Mouse (Mus musculus): ENCODE data around the gene Col25a1.

Gene Col25a1

DNA sequence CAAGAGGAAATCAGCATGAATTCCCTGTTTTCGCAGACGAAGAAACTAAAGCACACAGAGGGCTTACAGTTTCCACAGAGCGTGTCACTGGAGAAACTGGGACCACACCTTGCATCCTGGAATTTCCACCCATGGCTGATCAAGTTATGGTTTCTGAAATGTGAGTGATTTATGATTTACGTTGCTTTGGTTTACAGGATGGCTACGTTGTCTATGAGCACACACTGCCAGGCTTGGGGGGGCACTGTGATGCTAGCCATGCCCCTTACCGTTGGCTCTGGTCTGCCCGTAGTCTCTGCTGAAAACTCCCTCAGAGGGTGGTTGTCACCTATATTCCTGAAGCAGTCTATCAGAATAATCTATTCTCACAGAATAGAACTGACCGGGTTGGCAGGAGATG is at the start of gene Col25a1:
Col25a1 (plus strand) TSS at position 301 of the 400 bp plus-strand sequence.
- no peak for DNase-seq

DNA sequence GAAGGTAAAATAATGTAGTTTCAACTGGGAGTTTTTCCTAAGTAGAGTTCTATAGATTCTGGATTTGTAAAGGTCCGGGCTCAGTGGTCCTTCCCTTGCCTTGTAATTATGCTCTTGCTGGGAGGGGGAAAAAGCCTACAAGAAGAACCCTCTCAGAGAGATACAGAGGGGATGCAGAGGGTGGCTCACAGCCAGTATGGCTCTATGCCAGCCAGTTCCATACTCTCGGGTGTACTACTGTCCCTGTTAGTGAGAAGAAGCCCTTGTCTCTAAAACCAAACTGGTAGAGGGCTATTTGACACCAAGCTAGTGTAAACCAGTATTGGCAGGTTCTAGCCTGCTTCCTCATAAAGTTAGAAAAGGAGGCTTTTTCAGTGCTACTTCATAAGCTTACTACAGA is 48.0 kb upstream of the Col25a1 start:
- no peak for DNase-seq

GRCm38 (mm10) chr3:130086372-130087080 is 44.8 kb upstream of the Col25a1 start:
- peak; percentile 22 to 48 for DNase-seq

GRCm38 (mm10) chr3:130087466-130087865 is 43.8 kb upstream of the Col25a1 start:
- no peak for DNase-seq

DNA sequence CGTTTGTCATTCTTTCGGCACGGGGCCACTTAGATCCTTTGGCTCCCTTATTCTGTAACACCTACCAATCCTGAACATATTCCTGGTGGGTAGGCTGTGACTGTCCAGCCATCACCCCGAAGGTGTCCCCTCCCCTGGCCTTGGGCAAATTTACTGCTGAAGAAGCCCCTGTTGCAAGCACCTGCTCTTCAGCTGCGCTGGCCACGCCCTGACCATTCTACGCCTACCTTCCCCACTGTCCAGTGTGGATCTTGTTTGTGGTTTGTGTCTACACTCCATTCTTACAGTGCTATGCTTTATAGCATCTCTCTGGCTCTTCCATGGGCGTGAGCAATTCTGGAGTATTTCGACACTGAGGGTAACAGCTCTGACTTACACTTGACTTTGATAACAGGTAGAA is 42.6 kb upstream of the Col25a1 start:
- no peak for DNase-seq

- no peak for DNase-seq
Measured at GRCm38 (mm10) chr3:130090460-130090859, 40.8 kb upstream of the Col25a1 start.

- no peak for DNase-seq
Measured at GRCm38 (mm10) chr3:130094125-130094704, 37.1 kb upstream of the Col25a1 start.

- peak; percentile 57 to 61 for DNase-seq
Measured at GRCm38 (mm10) chr3:130095160-130095781, 36.0 kb upstream of the Col25a1 start.

DNA sequence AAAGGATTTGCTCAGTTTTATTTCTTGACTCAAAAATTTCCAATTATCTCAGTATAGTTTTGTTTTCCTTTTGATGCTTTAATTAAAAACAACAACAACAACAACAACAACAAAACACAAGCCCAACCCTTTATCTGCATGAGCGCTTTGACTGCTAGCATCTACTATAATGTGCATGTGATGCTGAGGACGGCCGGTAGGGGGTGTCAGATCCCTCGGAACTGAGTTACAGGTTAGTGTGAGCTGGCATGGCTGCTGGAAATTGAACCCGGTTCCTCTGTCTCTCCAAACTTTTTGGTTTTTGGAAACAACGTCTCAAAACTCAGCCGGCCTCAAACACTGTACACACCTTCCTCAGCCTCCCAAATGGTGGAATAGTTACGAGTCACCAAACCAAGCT is 27.8 kb upstream of the Col25a1 start:
- DNase-seq: peak; percentile 61

DNA sequence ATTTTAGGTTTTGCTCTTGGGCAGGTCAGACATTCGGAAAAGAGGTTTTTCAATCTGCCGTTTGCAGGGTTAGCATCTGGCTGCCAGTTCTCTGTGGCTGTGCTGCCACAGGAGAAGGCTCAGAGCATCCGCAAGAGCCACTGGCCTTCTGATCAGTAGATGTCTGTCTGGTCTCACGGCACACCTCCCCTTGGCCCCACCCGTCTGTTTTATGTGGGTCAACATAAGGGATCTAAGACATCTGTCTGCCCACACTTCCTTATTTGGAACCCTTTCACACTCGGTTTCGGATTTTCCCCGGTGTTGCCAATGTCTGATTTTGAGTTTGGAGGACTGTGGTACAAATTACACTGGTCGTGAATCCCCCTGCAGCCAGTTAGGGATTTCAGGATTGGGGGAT is 26.8 kb upstream of the Col25a1 start:
- DNase-seq: no peak

DNA sequence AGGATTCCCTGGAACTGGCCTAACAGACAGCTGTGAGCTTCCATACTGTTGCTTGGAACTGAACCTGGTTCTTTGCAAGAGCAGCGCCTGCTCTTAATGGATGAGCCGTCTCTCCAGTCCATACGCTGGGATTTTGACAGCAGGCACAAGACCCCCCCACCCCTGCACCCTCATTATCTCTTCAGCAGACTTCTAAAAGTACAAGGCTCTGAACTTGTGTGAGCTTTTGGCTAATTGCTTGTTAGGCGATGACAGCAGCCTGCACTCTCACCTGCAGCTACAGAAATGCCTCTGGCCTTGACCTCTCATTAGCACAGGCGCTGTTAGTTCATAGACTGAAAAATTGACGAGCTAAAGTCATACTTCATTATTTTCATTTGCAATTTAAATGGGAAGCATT is 14.4 kb upstream of the Col25a1 start:
- DNase-seq: no peak

- no peak for DNase-seq
Measured at GRCm38 (mm10) chr3:130127840-130128239, 3.5 kb upstream of the Col25a1 start.

- no peak for DNase-seq
Measured at GRCm38 (mm10) chr3:130128564-130128963, 2.7 kb upstream of the Col25a1 start.

GRCm38 (mm10) chr3:130129635-130130206 is 1.6 kb upstream of the Col25a1 start:
- peak; percentile 41 to 46 for DNase-seq

- DNase-seq: no peak
Measured at GRCm38 (mm10) chr3:130137204-130137603, 5.9 kb downstream of the Col25a1 start.

GRCm38 (mm10) chr3:130137640-130138039 is 6.3 kb downstream of the Col25a1 start:
- DNase-seq: no peak

GRCm38 (mm10) chr3:130145874-130146273 is 14.6 kb downstream of the Col25a1 start:
- DNase-seq: no peak

- DNase-seq: no peak
Measured at GRCm38 (mm10) chr3:130147827-130148226, 16.5 kb downstream of the Col25a1 start.

- DNase-seq: no peak
Measured at GRCm38 (mm10) chr3:130149180-130149579, 17.9 kb downstream of the Col25a1 start.

GRCm38 (mm10) chr3:130153117-130153516 is 21.8 kb downstream of the Col25a1 start:
- no peak for DNase-seq

DNA sequence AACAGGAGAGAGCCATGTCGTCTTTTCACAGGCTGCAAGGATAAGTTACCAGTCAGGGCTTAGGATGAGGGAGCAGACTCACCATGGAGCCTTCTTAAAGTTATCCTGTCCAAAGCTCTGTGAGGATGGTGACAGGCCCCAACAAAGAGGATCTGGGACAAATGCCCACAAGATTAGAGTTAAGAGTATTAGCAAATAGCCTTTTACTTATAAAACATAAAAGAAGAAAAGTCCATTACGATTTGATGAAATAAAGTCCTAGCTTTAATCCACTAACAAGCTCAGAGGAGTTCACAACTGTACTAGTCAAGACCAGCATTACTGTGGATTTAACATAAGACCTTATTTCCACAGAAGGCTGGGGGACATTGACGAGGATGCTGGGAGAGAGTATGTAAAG is 26.2 kb downstream of the Col25a1 start:
- DNase-seq: no peak

DNA sequence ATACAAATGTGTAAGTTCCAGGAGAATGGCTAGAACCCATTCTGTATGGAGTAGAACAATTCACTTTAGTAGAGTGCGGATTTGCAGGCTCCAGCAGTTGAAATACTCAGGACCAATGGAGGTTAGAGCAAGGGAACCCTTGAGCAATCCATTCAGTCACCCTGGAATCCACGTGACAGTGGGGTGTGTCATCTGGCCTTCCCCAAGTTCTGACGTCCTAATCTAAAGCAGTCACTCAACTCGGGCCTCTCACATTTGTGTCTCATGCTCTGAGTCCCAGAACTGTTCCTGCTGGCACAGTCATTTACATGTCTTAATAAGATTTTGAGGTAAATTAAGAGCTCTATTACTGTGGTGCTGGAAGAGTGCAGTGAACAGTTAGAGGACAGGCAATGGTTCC is 28.6 kb downstream of the Col25a1 start:
- DNase-seq: no peak

DNA sequence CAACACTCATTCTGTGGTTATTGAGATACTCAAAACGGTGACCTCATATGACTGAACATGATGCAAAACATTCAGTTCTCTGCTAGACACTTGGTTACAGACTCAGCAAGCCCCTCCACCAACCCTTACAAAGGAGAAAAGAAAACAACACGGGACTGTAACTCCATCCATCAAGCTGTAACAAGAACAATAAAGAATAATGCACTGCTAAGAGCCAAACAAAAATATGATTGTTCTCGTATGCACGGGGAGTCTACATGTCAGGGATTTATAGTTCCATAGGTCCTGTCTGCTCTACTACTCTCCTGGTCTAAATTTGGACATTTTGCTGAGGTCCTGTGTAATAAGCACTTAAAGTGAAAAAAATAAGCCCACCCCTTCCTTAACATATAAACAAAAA is 29.6 kb downstream of the Col25a1 start:
- DNase-seq: no peak

Measured in kidney, postnatal 4 days (tissue).